Mouse (Mus musculus) CH12.LX (cell line): ENCODE measurements around the gene Slc4a8. TPM values are rescaled to one million over a fixed set of nuclear protein-coding genes. Genes with fewer than 3 reads are reported as not detected.
A peak's percentile ranks its signal among the peaks of the same experiment; 100 is the strongest.

Experiments used
- DNase-seq: peaks from one replicate; pipeline ENCODE4 v3.0.0-alpha.2; 2013; ENCODE audit errors: extremely low read depth
- H3K27ac ChIP-seq: 2 replicates; pipeline ENCODE4 v1.5.1; 2012; ENCODE audit warnings: low read depth, mild to moderate bottlenecking, control low read depth, moderate library complexity; ENCODE audit not compliant: insufficient read depth
- H3K27me3 ChIP-seq: replicated peaks from 2 replicates; pipeline ENCODE3; 2012; ENCODE audit warnings: inconsistent platforms
- H3K36me3 ChIP-seq, 2 experiments: replicated peaks in 1 of 2; 2 replicates each; pipeline versions ENCODE3 to v1.6.1; 2012; ENCODE audit warnings: inconsistent platforms in 1 of 2, low read length in 1 of 2, mild to moderate bottlenecking in 1 of 2, mixed read lengths in 1 of 2, moderate library complexity in 1 of 2; ENCODE audit not compliant: control insufficient read depth in 1 of 2, insufficient read depth in 1 of 2
- H3K4me1 ChIP-seq, 2 experiments: 2 replicates each; pipeline ENCODE4 v1.6.1; 2012; ENCODE audit warnings: inconsistent platforms in 1 of 2, moderate library complexity in 1 of 2; ENCODE audit not compliant: insufficient read depth in 2 of 2, control insufficient read depth in 1 of 2
- H3K4me2 ChIP-seq: 2 replicates; pipeline ENCODE4 v1.6.1; 2012; ENCODE audit warnings: low read depth, mild to moderate bottlenecking, control low read depth; ENCODE audit not compliant: poor library complexity, insufficient read depth, severe bottlenecking
- H3K4me3 ChIP-seq, 3 experiments: fragments of 150-350 bp in 1 of 3; sonication (generic) in 1 of 3; replicated peaks in 1 of 3; 2 replicates each; pipeline versions ENCODE3 to v1.5.1; 2011 to 2012; ENCODE audit warnings: low read depth in 2 of 3, low read length in 2 of 3, mild to moderate bottlenecking in 2 of 3, moderate library complexity in 2 of 3, control low read depth in 1 of 3, improper control_type of control experiment in 1 of 3, inconsistent platforms in 1 of 3, mixed read lengths in 1 of 3; ENCODE audit not compliant: poor library complexity in 1 of 3
- H3K79me2 ChIP-seq: replicated peaks from 2 replicates; pipeline ENCODE4 v1.6.1; 2012; ENCODE audit warnings: mild to moderate bottlenecking, moderate library complexity; ENCODE audit not compliant: control insufficient read depth, poor library complexity, insufficient read depth, severe bottlenecking; ENCODE audit errors: extremely low read depth
- H3K9ac ChIP-seq: 2 replicates; pipeline ENCODE4 v1.6.1; 2012; ENCODE audit warnings: low read depth, mild to moderate bottlenecking, control low read depth, moderate library complexity; ENCODE audit not compliant: insufficient read depth
- H3K9me3 ChIP-seq: replicated peaks from 2 replicates; pipeline ENCODE3; 2012; ENCODE audit warnings: low read length, inconsistent platforms, mixed read lengths
- BHLHE40 ChIP-seq: IDR thresholded peaks from 2 replicates; pipeline ENCODE4 v1.6.1; 2011; ENCODE audit warnings: mild to moderate bottlenecking, low read depth, low read length, improper control_type of control experiment
- CHD1 ChIP-seq: IDR thresholded peaks from 2 replicates; pipeline ENCODE4 v1.6.1; 2012; ENCODE audit warnings: low read depth, low read length, improper control_type of control experiment, inconsistent platforms
- CTCF ChIP-seq, 2 experiments: IDR thresholded peaks in 1 of 2; conservative IDR thresholded peaks in 1 of 2; 2 replicates each; pipeline ENCODE4 v1.5.1; 2011 to 2012; ENCODE audit warnings: low read depth in 2 of 2, low read length in 2 of 2, improper control_type of control experiment in 1 of 2, inconsistent platforms in 1 of 2, mild to moderate bottlenecking in 1 of 2, moderate library complexity in 1 of 2
- ELF1 ChIP-seq: IDR thresholded peaks from 2 replicates; pipeline ENCODE4 v1.6.1; 2014; ENCODE audit warnings: low read depth, mild to moderate bottlenecking, inconsistent platforms, low read length, improper control_type of control experiment
- ETS1 ChIP-seq: conservative IDR thresholded peaks from 2 replicates; pipeline ENCODE4 v1.6.1; 2012; ENCODE audit warnings: low read depth, mild to moderate bottlenecking, inconsistent platforms, low read length, improper control_type of control experiment, moderate library complexity
- JUN ChIP-seq: IDR thresholded peaks from 2 replicates; pipeline ENCODE4 v1.6.1; 2011; ENCODE audit warnings: low read depth, mild to moderate bottlenecking, low read length, improper control_type of control experiment, moderate library complexity; ENCODE audit not compliant: insufficient read depth
- JUND ChIP-seq: conservative IDR thresholded peaks from 2 replicates; pipeline ENCODE4 v1.6.1; 2011; ENCODE audit warnings: low read depth, low read length, improper control_type of control experiment
- KAT2A ChIP-seq: IDR thresholded peaks from 2 replicates; pipeline ENCODE4 v1.6.1; 2012; ENCODE audit warnings: low read length, improper control_type of control experiment, inconsistent platforms; ENCODE audit not compliant: insufficient replicate concordance
- MEF2A ChIP-seq: IDR thresholded peaks from 2 replicates; pipeline ENCODE4 v1.6.1; 2014; ENCODE audit warnings: low read depth, mild to moderate bottlenecking, inconsistent platforms, low read length, improper control_type of control experiment, borderline replicate concordance
- MXI1 ChIP-seq: IDR thresholded peaks from 2 replicates; pipeline ENCODE4 v1.6.1; 2011; ENCODE audit warnings: mild to moderate bottlenecking, low read depth, low read length, improper control_type of control experiment
- NELFE ChIP-seq: IDR thresholded peaks from 2 replicates; pipeline ENCODE4 v1.6.1; 2011; ENCODE audit warnings: low read depth, low read length, improper control_type of control experiment
- POLR2AphosphoS2 ChIP-seq: IDR thresholded peaks from 2 replicates; pipeline ENCODE4 v1.6.1; 2011; ENCODE audit warnings: low read depth, low read length, improper control_type of control experiment
- RAD21 ChIP-seq: IDR thresholded peaks from 2 replicates; pipeline ENCODE4 v1.6.1; 2011; ENCODE audit warnings: low read depth, mild to moderate bottlenecking, low read length, improper control_type of control experiment, moderate library complexity
- SIN3A ChIP-seq: IDR thresholded peaks from 2 replicates; pipeline ENCODE4 v1.6.1; 2012; ENCODE audit warnings: low read length, improper control_type of control experiment, inconsistent platforms
- SMC3 ChIP-seq: IDR thresholded peaks from 2 replicates; pipeline ENCODE4 v1.6.1; 2011; ENCODE audit warnings: low read depth, low read length, improper control_type of control experiment
- TBP ChIP-seq: conservative IDR thresholded peaks from 2 replicates; pipeline ENCODE4 v1.6.1; 2011; ENCODE audit warnings: low read depth, low read length, improper control_type of control experiment
- UBTF ChIP-seq: IDR thresholded peaks from 2 replicates; pipeline ENCODE4 v1.6.1; 2012; ENCODE audit warnings: low read depth, mild to moderate bottlenecking, inconsistent platforms, low read length, improper control_type of control experiment, moderate library complexity
- USF2 ChIP-seq: conservative IDR thresholded peaks from 2 replicates; pipeline ENCODE4 v1.6.1; 2011; ENCODE audit warnings: low read depth, low read length, improper control_type of control experiment
- ZC3H11A ChIP-seq: IDR thresholded peaks from 2 replicates; pipeline ENCODE4 v1.6.1; 2012; ENCODE audit warnings: low read depth, mild to moderate bottlenecking, inconsistent platforms, low read length, improper control_type of control experiment
- dilution Hi-C: fragments of 300-500 bp; cut with MboI; formaldehyde crosslinking; loops from 2 replicates; pipeline ENCODE4 v1.14.3; 2020; ENCODE audit warnings: low sequenced_read_pairs; ENCODE audit not compliant: extremely low pct_unique_long_range_greater_than_20kb, extremely low pct_ligation_motif_present
- in situ Hi-C: fragments of 300-500 bp; cut with MboI; formaldehyde crosslinking; loops from 3 replicates; pipeline ENCODE4 v1.14.3; 2019; ENCODE audit warnings: low sequenced_read_pairs, low pct_ligation_motif_present, low pct_unique_long_range_greater_than_20kb, mixed read lengths
- polyA plus RNA-seq: library from polyadenylated mRNA; unstranded; fragments of >175 nt; gene quantifications from 2 replicates; pipeline ENCODE4 v1.2.1, GENCODE M21; 2012; ENCODE audit warnings: low read depth; ENCODE audit not compliant: insufficient read length
- total RNA-seq, 2 experiments: library from RNA; depleted of rRNA; stranded (reverse); fragments of 300-350 nt in 1 of 2; fragments of >200 nt in 1 of 2; gene quantifications; 2 replicates each; pipeline ENCODE4 v1.2.3; 2012 to 2014

The Slc4a8 gene
- total and polyA plus RNA-seq, 3 experiments, result 4.7 to 9.6 (median 5.1) TPM

GRCm38 (mm10) chr15:100721445-100721844 lies 40.1 kb upstream of the Slc4a8 start:
- no peaks in the 10 kb centered on the region for H3K79me2 ChIP-seq
- peaks cover 8 to 20% of the 10 kb centered on the region in 2 experiments for H3K36me3 ChIP-seq
- DNase-seq, result no peak
- H3K4me1 ChIP-seq, result peaks cover 0 to 13% of the 10 kb centered on the region in 2 experiments; a peak in 2 of 4 replicates
- in situ Hi-C loops (no loop called here), dilution Hi-C loops (no loop called here)
- no peaks in the 10 kb centered on the region for H3K27me3 ChIP-seq
- H3K9me3 ChIP-seq, result peaks cover 5% of the 10 kb centered on the region
- no peak overlapping the region for H3K4me2 ChIP-seq
- H3K9ac ChIP-seq, result no peak overlapping the region
- TF ChIP-seq ZC3H11A (peak; percentile 19; the same call in 1 of the 2 replicates), CTCF (conservative IDR thresholded peaks at IDR 0.05 in 1 of 2, IDR thresholded peaks at IDR 0.05 in 1 of 2; ENCODE audit: low read depth in 2 of 2, low read length in 2 of 2) (peak in 1 of 2 experiments; percentile 74; a peak in 2 of 4 replicates), RAD21 (peak; percentile 69), SMC3 (peak; percentile 81), UBTF (no peak)
- TF ChIP-seq, all 38 proteins: peak for 4
- no peak overlapping the region for H3K27ac ChIP-seq
- no peak overlapping the region for H3K4me3 ChIP-seq

- peaks cover 0 to 16% of the 10 kb centered on the region in 2 experiments; a peak in 2 of 4 replicates for H3K4me1 ChIP-seq
- in situ Hi-C loops (no loop called here), dilution Hi-C loops (no loop called here)
- H3K9me3 ChIP-seq, result peaks cover 5% of the 10 kb centered on the region
- no peaks in the 10 kb centered on the region for H3K79me2 ChIP-seq
- H3K27me3 ChIP-seq, result no peaks in the 10 kb centered on the region
- H3K4me3 ChIP-seq, result no peak overlapping the region
- no peak overlapping the region for H3K4me2 ChIP-seq
- peaks cover 12 to 26% of the 10 kb centered on the region in 2 experiments for H3K36me3 ChIP-seq
- H3K27ac ChIP-seq, result no peak overlapping the region
- DNase-seq, result no peak
- no peak overlapping the region for H3K9ac ChIP-seq
- TF ChIP-seq POLR2AphosphoS2 (no peak), KAT2A (no peak), RAD21 (no peak), ELF1 (no peak), BHLHE40 (no peak), SIN3A (no peak), MXI1 (no peak), JUN (no peak), USF2 (no peak), ETS1 (no peak), JUND (no peak), NELFE (no peak), TBP (no peak), MEF2A (no peak), CHD1 (no peak)
Measured at GRCm38 (mm10) chr15:100722026-100722425, 39.5 kb upstream of the Slc4a8 start.
